Mouse (Mus musculus) megakaryocyte, adult 5-6 weeks (primary cell): ENCODE results near the gene Tnfrsf21. TPM values are rescaled to one million over a fixed set of nuclear protein-coding genes. Genes with fewer than 3 reads are reported as not detected.

Source experiments
- ATAC-seq: 2 replicates; pipeline ENCODE4 v1.8.0; 2016; ENCODE audit warnings: mild to moderate bottlenecking, inconsistent platforms; ENCODE audit not compliant: poor library complexity, severe bottlenecking
- total RNA-seq, 2 experiments: library from RNA; stranded (forward) in 1 of 2; stranded (reverse) in 1 of 2; fragments of 153-499, 151-499 nt in 1 of 2; fragments of 221-1000, 200-1000 nt in 1 of 2; gene quantifications; 2 replicates each; pipeline versions ENCODE4 v1.2.3 to v1.2.4; 2015 to 2017

The Tnfrsf21 gene
- total RNA-seq, 2 experiments from 2014 or later: 95.1 to 122 TPM

DNA sequence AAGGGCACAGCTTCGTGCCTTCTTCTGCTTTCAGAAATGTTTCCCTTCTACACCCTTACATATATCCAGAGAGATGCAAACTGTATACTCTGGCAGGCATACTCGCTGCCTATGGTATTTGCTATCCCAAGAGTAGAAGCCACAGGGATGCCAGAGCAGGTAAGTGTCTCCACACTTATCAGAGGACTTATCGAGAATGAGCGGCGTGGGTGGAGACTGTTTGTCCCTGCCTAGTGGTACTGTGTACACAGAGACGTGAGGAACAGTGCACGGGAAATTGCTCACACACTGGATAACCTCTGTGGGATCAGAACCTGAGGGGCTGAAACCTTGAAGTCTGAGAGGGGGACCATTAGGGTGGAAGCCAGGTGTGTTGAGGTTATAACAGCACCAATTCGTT is 59.6 kb downstream of the Tnfrsf21 start:
- peak; percentile 49; the same call in 1 of the 2 replicates for ATAC-seq

DNA sequence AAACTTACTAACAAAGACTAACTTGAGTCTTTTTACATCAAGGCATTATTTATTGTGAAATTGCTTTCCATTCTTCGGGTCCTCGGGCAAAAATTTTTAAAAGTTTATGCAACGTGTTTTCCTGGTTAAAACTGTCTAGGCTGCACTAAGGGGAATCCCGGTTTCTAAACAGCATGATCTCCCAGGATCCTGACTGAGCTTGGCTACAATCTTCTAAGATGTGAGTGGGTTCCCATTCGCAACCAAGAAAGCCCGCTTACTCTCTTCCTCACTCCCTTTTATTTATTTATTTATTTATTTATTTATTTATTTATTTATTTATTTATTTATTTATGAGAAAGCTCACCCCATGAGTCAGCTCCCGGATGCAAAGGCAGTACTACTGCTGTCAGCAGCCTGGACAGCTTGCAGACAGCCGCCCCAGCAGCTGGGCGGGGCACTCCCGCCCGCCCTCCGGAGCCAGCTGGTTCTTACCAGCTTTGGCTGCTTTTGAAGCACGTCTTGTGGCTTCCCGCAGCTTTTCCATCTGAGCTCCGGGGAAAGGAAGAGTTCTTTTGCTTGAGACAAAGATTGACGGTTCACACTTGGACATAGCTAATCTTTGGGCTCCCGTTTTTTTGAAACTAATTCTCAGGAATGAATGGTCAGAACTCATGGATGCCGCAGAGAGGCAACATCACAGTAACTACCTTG is 60.6 kb downstream of the Tnfrsf21 start:
- peak; percentile 63 for ATAC-seq

DNA sequence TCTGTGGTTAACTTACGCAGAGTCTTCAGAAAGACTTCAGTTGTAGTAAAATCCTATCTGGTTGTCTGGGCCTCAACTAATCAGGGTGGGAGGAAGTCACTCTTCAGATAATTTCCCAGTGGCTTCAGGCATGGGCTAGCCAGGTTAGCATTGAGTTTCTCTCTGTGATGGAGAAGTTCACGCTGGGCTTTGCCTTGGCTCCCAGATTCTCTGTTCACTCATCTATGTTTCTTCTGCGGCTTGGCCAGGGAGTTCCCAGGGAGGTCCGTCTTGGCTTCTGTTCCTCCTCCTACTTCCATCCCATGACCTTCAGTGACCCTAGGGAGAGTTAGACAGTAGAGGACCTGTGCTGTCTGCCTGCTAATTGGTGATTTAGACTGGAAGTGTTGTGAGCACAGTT is 61.2 kb downstream of the Tnfrsf21 start:
- no peak for ATAC-seq

DNA sequence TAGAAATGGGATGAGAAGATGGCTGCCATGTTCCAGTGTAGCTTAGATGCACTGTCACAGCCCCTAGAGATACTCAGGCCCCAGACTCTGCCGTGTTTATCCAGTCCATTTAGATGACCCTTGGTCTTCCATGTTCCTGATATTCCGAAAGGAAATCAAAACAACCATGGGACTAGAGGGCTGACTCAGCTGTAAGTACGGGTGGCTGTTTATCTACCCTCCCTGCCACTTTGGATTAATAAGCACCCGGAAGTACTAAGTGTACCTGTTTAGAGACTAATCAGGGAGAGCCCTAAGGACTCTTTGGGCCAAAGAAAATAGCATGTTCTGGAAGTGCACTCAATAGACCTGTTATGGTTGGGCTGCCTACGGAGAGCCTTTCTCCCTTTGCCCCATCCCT is 64.9 kb downstream of the Tnfrsf21 start:
- no peak for ATAC-seq

DNA sequence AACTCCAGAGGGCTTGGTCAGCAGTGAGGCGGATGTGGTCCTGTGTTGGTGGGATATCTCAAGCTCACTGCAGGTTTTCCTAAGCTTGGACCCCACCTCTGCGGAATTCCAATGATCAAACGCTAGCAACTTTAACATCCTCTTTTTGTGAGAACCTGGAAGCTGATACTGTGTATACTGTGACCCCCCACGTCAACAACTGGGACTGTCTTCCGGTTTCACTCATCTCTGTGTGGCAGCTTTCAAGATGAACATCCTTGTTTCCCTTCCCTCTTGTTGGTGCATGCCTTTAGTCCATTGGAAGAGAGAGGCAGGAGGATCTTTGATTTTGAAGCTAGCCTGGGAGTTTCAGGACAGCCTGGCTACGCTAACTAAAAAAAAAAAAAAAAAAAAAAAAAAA is 73.1 kb downstream of the Tnfrsf21 start:
- peak; percentile 55 for ATAC-seq

DNA sequence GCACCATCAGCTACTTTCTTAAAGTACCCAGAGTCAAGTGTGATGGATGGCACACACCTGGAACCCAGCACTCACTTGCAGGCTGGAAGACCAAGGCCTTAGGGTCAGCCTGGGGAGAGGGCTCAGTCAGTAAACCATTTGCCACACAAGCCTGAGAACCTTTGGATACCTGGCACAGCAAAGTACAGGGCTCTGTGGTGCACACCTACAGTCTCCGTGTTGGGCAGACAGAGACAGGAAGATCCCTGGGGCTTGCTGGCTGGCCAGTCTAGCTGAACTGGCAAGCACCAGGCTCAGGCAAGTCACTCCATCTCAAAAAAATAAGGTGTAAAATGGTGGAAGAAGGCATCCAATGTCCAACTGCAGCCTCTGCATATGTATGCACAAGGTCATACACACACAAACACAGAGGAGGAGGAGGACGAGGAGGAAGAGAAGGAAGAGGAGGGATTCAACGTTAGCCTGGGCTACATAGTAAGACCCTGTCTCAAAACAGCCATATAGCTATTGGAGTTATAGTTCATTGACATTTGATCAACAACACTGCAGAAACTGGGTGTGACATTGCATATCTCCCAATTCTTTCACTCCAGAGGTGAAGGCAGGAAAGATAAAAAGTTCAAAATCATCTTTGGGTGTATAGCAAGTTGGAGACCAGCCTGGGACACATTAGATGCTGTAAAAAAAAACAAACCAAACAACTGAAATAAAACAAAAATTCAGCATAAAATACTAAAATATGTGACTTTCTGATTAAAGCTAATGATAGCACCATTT is 74.8 kb downstream of the Tnfrsf21 start:
- ATAC-seq: no peak

DNA sequence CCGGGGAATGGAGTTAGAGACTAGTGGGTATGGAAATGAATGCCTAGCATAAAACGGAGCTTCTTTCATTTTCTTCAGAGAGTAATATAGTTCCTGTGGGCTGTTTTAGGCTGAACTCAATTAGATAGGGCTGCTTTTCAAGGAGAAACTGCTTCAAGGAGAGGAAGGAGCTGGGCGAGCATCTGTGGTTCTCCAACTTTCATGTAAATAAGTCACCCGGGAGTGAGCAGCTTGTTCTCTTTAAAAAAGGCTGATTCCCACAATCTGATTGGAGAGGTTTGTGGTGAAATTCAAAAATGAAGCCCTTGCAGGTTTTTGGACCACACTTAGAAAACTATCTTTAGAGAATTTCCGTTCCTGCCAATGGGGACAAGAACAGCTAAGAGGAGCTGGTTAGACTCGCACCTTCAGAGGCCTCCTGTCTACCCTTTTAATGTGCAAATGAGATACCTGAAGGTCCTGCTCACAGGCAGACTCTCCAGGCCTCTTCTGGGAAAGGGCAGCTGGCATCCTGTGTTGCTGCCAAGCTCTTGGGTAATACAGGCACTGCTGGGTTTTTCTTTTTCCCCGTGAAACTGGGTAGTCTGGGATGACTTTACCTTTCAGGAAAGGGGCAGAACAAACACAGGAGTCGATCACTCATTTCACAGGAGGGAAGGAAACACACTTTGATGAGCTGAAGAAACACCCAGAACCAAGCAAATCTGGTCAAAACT is 76.1 kb downstream of the Tnfrsf21 start:
- ATAC-seq: no peak

DNA sequence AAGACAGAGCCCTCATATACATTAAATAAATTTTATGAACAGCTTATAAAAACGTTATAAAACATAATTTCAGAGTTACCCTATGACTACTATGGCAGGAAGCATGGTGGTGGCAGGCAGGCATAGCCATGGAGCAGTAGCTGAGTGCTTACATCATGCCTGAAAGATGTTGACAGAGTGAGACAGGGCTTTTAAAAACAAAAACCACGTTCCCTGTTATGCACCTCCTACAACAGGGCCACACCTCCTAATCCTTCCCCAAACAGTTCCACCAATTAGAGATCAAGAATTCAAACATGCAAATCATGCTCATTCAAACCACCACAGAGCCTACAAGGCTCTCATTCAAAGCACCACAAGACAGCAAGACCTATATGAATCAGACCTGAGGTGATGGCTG is 77.9 kb downstream of the Tnfrsf21 start:
- peak; percentile 51 for ATAC-seq

DNA sequence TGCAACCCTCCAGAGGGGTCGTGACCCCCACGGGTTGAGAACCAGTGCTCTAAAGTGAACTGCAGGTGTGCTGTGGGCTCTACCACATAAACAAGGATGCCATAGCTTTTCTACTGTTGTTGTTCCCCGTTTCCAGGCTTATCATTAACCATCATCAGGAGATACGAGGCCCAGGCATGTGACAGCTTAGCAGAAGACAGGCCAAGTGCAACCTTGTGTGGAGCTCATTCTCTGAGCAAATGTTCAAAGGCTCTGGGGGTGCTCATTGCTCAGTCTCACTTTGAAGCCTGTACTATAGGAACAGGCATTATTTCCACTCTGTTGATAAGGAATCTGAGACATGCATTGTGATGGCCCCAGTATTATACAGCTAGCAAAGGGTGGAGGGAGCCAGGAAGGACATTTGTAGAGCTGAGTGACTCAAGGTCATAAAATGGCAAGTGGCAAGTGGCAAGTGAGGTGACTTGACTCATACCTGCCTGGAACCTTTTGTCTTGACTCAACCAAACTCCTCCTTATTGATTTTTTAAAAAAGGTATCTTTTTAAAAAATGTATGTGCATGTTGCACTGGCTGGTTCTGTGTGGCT is 80.8 kb downstream of the Tnfrsf21 start:
- no peak for ATAC-seq

DNA sequence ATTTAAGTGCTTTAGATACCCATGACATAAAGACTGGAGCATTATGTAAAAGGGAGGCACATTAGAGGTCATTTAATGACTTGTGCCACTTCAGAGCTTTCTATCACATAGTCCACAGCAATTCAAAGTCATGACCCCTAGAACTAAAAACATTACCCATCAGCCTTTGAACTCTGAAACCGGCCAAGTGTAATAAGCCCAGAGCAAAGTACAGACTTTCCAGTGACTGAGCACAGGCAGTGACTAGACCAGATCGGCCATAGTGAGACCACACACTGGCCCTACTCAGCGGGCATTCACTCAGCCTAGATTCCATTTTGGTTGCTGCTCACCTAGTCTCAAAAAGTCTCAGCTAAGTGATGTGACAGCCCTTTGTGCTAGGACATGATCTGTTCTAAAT is 89.8 kb downstream of the Tnfrsf21 start:
- ATAC-seq: no peak

DNA sequence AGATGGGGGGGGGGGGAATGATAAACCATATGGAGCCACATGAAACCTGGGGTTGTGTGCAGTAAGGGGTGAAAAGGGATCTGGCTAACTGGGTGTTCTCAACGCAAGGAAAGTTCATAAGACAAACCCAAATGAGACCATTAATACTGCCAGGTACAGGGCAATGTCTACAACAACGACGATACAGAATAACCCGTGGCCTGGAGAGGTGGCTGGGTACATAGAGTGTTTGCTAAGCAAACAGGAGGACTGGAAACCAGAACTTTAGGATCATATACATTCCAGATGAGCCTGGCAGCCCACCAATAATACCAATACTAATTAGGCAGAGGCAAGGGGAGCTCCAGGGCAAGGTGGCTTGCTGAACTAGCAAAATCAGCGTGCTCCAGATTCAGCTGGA is 91.0 kb downstream of the Tnfrsf21 start:
- no peak for ATAC-seq

DNA sequence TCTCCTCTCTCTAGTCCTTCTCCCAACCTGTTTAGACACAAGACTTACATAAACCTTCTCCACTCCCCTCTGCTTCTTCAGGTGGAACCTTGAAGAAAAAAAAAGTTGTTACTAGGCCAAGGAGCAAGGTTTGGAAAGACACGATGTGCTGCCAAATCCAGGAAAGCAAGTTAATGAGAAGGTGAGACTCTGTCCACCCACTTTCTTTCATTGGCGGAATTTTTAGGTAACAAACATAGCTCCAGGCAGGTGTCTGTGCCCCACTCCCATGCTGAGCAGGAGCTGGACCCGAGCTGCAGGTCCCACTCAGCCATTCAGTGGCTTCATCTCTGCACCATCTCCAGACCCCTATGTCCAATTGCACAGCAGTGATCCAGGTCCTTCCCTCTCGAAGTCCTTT is 93.1 kb downstream of the Tnfrsf21 start:
- no peak for ATAC-seq

DNA sequence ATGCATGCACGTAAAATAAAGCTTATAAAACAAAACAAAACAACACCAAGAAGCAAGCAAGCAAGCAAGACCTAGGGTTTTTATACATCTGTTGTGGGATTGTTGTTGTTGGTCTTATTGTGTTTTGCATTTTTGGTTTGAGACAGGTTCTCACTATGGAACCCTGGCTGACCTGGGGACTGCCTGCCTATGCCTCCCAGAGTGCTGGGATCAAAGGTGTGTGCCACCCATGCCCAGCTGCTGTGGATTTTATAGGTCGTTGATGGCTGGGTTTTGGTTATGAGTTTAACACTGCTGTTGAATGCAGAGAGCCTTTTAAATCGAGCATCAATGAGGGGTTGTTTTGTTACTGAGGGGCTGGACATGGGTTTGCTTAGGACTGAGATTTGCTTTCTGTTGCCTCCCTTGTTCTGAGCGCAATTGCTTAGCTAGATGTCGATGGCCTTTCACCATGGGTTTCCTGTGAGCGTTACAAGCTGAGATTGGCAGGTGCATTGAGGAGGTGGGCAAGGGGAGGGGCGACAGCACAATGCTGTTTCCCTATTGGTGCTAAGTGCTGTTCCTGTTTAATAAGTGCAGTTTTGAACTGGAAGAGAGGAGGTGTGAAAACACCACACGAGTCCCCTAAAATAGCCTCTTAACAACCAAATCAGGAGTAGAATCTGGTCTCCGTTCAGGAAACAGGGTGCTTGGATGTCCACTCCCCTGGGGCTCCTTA is 94.0 kb downstream of the Tnfrsf21 start:
- no peak for ATAC-seq

DNA sequence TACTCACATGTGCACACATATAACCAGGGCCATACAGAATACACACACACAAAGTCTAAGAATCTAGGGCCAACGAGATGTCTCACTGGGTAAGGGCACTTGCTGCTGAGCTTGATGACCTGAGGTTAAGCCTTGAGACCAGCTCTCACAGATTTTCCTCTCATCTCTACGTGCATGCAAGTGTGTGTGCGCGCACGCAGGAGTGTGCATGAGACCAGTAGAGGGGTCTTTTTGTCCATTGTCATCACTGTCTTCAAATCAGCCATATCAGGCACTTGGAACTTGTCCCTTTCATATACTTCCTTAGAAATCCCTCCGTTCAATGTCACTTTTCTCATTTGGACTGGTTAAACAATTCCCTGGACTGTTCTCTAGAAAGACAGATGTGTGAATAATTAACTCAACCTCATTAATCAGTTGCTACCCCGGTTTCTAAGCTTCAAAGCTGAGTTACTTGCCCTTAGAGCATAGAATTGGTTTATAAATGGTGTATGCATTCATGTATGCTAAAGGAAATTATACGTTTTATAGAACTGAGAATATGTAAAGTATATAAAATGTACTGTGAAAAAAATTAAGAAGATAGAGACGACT is 97.1 kb downstream of the Tnfrsf21 start:
- no peak for ATAC-seq

DNA sequence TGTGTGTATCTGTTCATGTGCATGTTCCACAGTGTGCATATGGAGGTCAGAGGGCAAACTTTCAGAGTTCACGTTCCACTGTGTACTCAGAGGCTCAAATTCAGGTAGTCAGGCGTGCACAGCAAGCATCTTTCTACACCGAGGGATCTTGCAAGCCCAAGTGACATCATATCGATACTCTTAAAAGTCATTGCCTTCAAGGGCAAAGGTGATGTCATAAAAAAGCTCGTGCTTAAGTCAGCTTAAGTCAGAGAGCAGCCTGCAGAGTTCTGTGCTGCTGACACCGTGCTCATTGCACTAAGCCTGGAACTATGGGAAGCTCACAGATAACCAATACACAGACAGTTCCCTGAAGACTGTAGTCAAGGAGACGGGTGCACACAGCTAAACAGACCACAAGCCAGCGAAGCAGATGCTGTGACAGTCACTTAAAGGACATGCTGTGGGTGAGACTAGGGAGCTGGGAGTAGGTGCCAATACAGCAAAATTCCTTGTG is 97.8 kb downstream of the Tnfrsf21 start:
- no peak for ATAC-seq

DNA sequence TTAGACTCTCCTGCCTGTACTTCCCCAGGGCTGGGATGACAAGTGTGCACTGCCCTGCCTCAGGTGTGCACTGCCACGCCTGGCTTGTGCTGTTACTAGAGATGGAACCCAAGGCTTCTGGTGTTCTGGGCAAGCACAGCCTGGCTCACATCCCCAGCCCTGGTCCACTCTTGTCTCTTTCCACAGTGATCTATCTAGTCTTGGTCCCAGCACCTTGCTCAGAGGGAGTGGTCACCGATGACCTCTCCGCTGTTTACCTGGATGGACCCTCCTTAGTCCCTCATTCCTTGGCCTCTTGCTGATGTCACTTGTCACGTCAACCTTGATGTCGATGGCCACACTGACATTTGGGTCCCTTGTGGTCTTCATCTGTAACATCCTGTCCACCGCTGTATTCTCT is 98.6 kb downstream of the Tnfrsf21 start:
- no peak for ATAC-seq

DNA sequence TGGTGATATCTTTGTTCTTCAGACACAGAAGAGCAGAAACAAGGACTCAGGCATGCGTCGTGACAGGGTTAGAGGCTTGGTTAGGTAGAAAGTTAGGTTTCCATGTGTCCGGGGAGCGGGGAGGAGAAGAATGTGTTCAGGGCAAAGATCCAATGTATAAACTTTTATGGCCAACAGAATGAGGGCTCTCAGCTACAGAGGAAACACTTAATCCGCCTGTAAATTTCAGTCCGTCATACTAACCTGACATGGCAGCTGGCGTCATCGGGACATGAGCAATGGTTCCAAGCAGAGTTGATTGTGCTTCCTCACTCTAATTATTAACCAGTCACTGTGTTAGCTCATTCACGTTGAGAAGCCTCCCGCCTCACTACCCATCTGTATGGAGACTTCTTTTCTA is 100.4 kb downstream of the Tnfrsf21 start:
- ATAC-seq: no peak

DNA sequence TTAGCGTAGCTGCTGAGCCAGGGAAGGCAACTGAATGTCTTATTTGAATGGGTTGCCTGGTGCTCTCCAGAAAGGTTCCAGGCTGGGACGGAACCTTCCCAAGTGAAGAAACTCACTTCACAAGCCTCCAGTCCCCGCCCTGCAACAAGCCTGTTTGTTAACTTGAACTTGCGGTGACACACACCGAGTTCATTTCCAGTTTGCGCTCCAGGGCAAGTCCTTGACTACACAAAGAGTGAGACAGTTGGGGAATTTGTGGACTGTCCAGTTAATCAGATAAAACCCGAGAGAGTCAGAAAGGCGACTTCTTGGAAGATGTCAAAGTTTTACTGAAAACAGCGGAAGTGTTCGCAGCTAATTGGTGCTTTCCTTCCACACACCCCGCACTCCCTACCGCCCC is 103.1 kb downstream of the Tnfrsf21 start:
- ATAC-seq: no peak

DNA sequence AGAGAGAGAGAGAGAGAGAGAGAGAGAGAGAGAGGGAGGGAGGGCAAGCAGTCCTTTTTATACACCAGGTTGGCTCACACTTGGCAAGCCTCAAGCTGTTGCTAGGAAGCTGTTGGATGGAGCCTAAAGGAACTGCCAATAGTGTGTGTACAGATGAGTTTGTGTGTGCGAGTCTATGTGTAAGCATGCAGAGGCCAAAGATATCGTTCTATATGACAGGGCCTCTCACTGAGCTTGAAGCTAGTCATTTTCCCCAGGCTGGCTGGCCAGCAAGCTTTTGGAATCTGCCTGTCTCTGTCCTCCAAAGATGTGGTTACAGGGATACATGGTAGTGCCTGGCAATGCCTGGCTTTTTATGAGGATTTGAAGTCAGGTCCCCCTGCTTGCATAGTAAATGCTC is 104.7 kb downstream of the Tnfrsf21 start:
- no peak for ATAC-seq

DNA sequence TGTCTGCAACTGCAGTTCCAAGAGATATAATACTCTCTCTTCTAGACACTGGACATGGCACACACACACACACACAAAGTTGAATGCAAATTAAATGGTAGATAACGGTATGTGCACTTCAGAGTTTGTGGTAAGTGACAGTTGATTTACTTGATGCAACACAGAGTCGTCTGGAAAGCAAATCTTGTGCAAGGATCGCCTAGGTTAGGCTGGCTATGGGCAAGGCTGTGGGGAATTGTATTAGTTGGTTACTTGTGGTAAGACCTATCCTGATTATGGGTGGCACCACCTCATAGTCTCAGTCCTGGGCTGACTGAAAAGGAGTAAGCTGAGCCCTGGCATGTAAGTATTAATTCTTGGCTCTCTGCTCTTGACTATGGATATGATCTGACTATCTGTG is 112.0 kb downstream of the Tnfrsf21 start:
- peak; percentile 27; the same call in 1 of the 2 replicates for ATAC-seq
